Mouse (Mus musculus): ENCODE results near the gene Orc4. TPM values are rescaled to one million over a fixed set of nuclear protein-coding genes. Genes with fewer than 3 reads are reported as not detected.

Orc4 gene
- 115 and 118 TPM in 2 replicates for polyA plus RNA-seq (2016; fragmentation: Nextera tagmentation; extraction: Ambion mirVana)

DNA sequence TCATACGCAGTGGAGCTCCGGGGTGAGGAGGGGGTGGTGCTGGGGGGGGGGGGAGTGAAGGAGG is at the start of gene Orc4:
Orc4 (minus strand) TSS at position 26 of the 64 bp plus-strand sequence.
- H3K4me3 ChIP-seq = peak within 1 kb of the TSS; percentile 91
- no peaks in the 10 kb centered on the region for H3K9me3 ChIP-seq (replicated peaks)
- peaks cover 26% of the 10 kb centered on the region for H3K4me1 ChIP-seq
- H3K27me3 ChIP-seq (ENCODE audit: low read depth, poor library complexity, severe bottlenecking) = no peaks in the 10 kb centered on the region
- DNase-seq (ENCODE audit: low spot score) = no peak
- WGBS = 0% methylated on average over 2 of the region's 2 CpGs
- no peaks in the 10 kb centered on the region for H3K36me3 ChIP-seq
- peak within 1 kb of the TSS; percentile 95 for H3K27ac ChIP-seq (replicated peaks)

DNA sequence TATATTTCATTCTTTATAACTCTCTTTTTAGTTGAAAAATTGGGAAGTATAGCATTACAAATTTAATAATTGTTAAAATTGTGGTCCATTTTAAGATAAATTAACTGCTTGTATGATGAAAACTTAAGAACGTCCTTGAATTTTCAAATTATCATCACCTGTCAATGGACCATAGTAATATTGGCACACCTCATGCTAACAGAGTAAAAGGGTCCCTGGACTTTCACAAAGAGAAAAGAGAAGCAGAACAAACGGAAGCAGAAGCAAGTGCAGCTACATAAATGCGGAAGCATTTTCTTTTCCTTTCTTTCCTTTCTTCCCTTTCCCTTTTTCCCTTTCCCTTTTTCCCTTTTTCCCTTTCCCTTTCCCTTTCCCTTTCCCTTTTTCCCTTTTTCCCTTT is 40.2 kb upstream of the Orc4 start:
- 81% methylated on average over 3 of the region's 3 CpGs for WGBS
- DNase-seq (ENCODE audit: low spot score) = no peak

DNA sequence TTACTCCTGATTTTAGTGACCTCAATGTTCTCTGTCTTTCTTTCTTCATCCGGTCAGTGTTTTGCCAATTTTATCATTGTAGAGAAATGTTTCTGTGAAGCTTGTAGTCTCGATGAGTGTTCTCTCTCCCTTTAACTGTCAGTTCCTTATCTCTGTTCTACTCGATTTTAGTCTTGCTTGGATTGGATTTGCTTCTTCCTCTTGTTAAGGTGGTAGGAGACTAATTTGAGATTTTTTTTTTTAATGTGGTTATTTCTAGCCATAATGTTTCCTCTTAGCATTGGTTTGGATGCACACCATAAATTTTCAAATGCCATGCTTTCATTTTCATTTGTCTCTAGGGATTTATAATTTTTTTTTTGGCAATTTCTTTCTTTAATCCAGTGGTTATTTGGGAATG is 28.8 kb upstream of the Orc4 start:
- Histone ChIP-seq H3K27me3 (ENCODE audit: low read depth, poor library complexity, severe bottlenecking) (no peaks in the 10 kb centered on the region), H3K36me3 (no peaks in the 10 kb centered on the region), H3K4me1 (no peaks in the 10 kb centered on the region), H3K9me3 (replicated peaks) (no peaks in the 10 kb centered on the region), H3K27ac (replicated peaks) (no peak overlapping the region), H3K4me3 (no peak overlapping the region)
- DNase-seq (ENCODE audit: low spot score) = no peak
- WGBS = 85% methylated on average over 3 of the region's 3 CpGs

More for the DNA sequence above, 40.2 kb upstream of the Orc4 start:
- no peaks in the 10 kb centered on the region; the same call in 1 of the 2 replicates for H3K36me3 ChIP-seq
- H3K27me3 ChIP-seq (ENCODE audit: low read depth, poor library complexity, severe bottlenecking) = no peaks in the 10 kb centered on the region
- H3K27ac ChIP-seq (replicated peaks) = no peak overlapping the region
- H3K9me3 ChIP-seq (replicated peaks) = no peaks in the 10 kb centered on the region
- H3K4me1 ChIP-seq = no peaks in the 10 kb centered on the region
- H3K4me3 ChIP-seq = no peak overlapping the region

DNA sequence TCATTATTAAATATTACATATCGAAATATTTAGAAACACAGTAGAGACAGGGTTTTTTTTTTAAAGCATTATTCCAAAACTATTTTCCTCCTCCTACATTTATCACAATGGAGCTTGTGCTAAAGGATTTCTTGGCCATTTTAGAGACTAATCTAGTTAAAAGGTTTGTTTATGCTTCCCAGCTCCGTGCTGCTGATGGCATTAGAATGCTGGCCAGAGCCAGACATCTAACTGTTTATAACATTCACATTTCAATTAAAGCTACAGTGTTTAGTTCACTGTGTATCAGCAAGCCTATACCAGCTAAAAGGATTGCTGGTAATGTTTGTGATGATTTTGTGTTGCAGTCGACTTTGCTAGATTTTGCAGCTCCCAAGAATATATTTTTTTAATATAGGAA is 6.5 kb upstream of the Orc4 start:
- Histone ChIP-seq H3K9me3 (replicated peaks) (no peaks in the 10 kb centered on the region), H3K27me3 (ENCODE audit: low read depth, poor library complexity, severe bottlenecking) (no peaks in the 10 kb centered on the region), H3K27ac (replicated peaks) (no peak overlapping the region), H3K36me3 (no peaks in the 10 kb centered on the region), H3K4me3 (no peak overlapping the region), H3K4me1 (0 out of 2 replicates have a peak, but pooled peaks cover 5% of the 10 kb centered on the region)
- no peak for DNase-seq (ENCODE audit: low spot score)
- WGBS = 77% methylated on average over 3 of the region's 3 CpGs

DNA sequence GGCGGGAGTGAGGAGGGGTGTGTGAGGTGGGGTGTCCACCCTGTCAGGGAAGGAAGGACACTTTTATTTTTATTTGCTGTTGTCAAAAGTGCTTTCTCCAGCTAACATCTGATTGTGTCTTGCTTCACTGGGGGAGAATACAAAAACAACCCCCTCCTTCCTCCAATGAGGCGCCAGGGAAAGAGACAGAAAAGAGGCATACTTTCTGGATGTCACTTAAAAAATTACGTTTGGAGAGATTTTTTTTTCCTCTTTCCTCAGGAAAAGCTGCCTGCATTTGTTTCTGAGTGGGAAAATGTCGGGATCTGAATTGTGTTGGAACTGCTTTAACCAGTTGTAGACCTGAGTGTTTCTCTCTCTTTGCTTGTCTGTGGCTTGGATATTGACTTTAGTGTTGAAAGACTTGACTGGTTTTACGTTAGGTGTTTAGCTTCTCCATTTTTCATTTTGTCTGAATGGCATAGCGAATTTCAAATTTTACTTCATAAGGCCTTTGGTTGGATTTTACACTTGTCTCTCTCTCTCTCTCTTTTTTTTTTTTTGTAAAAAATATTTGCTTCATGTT is 321 bp upstream of the Orc4 start:
- H3K4me1 ChIP-seq = peaks cover 26% of the 10 kb centered on the region
- WGBS = 16% methylated on average over 5 of the region's 6 CpGs
- no peak for DNase-seq (ENCODE audit: low spot score)
- H3K27me3 ChIP-seq (ENCODE audit: low read depth, poor library complexity, severe bottlenecking) = no peaks in the 10 kb centered on the region
- no peaks in the 10 kb centered on the region for H3K9me3 ChIP-seq (replicated peaks)
- H3K27ac ChIP-seq (replicated peaks) = peak overlapping the region; percentile 95
- peak overlapping the region; percentile 91 for H3K4me3 ChIP-seq
- H3K36me3 ChIP-seq = no peaks in the 10 kb centered on the region

DNA sequence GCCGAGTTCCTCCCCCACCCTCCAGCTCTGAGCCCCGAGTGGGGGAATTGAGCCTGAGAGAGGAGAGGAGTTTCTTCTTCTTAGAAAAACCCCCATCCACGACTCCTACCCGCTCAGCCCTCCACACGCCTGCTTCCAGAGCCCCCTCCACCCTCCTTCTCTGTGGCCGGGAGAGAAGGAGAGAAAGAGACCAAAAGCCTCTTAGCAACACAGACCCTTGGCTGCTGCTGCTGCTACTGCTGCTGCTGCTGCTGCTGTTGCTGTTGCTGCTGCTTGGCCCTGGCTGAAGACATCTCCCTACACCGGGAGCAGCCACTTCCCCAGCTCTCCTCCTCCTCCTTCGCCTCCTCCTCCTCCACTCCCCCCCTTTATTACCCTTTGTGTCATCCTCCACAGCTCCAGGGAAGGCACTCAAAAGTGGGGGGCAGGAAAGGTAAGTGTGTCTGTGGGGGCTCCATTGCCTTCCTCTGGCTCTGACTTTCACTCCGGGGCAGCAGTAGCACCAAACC is 280 bp downstream of the Orc4 start:
- Histone ChIP-seq H3K4me3 (peak overlapping the region; percentile 91), H3K27ac (replicated peaks) (peak overlapping the region; percentile 95), H3K36me3 (no peaks in the 10 kb centered on the region), H3K9me3 (replicated peaks) (no peaks in the 10 kb centered on the region), H3K4me1 (peaks cover 26% of the 10 kb centered on the region), H3K27me3 (ENCODE audit: low read depth, poor library complexity, severe bottlenecking) (no peaks in the 10 kb centered on the region)
- no peak for DNase-seq (ENCODE audit: low spot score)
- under 1% methylated on average over 9 of the region's 9 CpGs for WGBS

DNA sequence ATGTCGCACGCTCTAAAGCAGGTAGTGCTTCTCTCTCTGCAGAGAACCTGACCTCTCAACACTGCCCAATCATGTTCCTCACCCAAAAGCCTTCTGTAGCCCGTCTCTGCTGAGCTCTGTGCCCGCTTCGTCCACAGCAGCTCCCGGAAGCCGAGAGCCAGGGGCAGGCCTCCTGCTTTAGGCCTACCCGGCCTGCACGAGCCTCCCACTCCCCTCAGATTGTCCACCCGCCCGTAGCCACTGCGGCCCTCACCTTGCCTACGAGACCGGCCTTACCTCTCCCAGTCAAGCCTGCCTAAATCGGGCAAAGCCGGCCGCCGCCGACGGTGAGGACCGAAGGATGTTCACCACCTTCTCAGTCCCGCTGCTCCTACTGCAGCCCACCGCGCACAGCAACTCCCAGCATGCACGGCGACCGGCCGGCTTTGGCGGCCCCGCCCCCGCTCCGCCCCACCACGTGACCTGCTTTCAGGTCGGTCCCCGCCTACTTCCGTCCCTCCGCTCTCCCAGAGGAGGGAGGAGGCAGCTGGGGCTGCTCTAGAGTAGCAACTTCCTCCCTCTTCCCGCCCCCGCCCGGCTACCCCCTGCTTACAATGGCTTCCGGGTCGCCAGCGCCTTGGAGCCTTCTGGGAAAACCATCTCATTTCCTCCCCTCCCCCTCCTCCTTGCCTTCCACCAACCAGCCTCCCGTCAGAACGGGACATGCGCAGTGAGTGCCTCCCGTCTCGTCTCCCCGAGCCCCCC is 1.1 kb downstream of the Orc4 start, which contains the start of gene Mbd5:
Mbd5 (plus strand) TSS at position 668 of the 744 bp plus-strand sequence.
- H3K4me1 ChIP-seq = peaks cover 26% of the 10 kb centered on the region
- WGBS = 1% methylated on average over 41 of the region's 49 CpGs

DNA sequence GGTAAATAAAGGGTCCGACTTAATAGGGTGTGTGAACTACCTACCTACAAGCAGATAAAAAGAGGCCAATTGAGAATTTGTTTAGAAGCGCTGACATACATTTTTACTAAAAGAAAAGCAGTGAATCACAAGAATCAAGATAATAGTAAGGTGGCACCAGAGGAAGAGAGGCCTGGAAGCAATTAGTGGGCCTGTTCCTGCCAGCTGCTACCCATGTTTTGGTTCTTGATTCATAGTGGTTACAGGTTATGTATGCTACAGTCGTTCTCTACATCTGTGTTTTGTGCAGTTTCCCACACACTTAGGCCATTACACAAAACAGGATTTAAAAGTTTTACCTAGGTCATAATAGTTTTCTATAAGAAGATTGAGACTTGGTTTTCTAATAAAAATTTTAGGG is 2.3 kb downstream of the Orc4 start:
- H3K36me3 ChIP-seq = no peaks in the 10 kb centered on the region
- 79% methylated on average over 3 of the region's 3 CpGs for WGBS

More for the DNA sequence above, 1.1 kb downstream of the Orc4 start, which contains the start of gene Mbd5:
- H3K36me3 ChIP-seq = no peaks in the 10 kb centered on the region
- H3K9me3 ChIP-seq (replicated peaks) = no peaks in the 10 kb centered on the region
- H3K27me3 ChIP-seq (ENCODE audit: low read depth, poor library complexity, severe bottlenecking) = no peaks in the 10 kb centered on the region
- H3K4me3 ChIP-seq = peak within 1 kb of the TSS; percentile 91
- DNase-seq (ENCODE audit: low spot score) = peak; percentile 99
- peak within 1 kb of the TSS; percentile 95 for H3K27ac ChIP-seq (replicated peaks)

DNA sequence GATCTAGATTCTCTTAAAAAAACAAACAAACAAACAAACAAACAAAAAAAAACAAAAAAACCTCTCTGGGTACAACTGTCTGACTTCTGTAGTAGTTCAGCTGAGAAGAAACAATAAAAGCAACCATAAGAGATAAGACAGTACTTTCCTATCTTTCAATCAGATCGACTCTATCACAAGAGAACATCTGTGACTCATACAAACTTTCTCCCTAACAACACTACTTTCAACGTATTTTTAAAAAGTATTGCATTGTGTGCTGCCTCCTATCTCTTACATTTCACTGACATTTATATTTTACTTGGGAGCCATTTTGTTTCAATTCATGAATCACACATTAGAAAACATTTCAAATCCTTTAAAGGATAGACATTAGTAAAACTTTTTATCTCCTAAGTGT is 15.0 kb downstream of the Orc4 start:
- 96% methylated on average over 2 of the region's 2 CpGs for WGBS
- peaks cover 84% of the 10 kb centered on the region for H3K36me3 ChIP-seq

More for the DNA sequence above, 2.3 kb downstream of the Orc4 start:
- Histone ChIP-seq H3K27me3 (ENCODE audit: low read depth, poor library complexity, severe bottlenecking) (no peaks in the 10 kb centered on the region), H3K27ac (replicated peaks) (no peak overlapping the region), H3K4me3 (peak overlapping the region; percentile 91), H3K4me1 (peaks cover 26% of the 10 kb centered on the region), H3K9me3 (replicated peaks) (no peaks in the 10 kb centered on the region)
- DNase-seq (ENCODE audit: low spot score) = no peak

DNA sequence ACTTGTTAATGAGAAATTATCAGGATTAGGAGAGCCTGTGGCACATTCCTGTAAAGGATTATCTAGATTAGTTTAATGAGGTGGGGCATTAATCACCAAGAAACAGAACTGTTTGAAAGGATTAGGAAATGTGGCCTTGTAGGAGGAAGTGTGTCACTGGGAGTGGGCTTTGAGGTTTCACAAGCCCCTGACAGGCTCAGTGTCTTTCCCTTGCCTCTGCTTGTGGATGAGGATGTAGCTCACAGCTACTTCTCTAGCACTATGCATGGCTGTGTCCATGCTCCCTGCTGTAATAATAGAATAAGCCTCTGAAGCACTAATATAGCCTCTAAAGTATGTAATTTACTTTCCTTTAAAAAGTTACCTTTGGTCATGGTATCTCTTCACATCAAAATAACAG is 34.2 kb downstream of the Orc4 start:
- Histone ChIP-seq H3K27me3 (ENCODE audit: low read depth, poor library complexity, severe bottlenecking) (no peaks in the 10 kb centered on the region), H3K9me3 (replicated peaks) (no peaks in the 10 kb centered on the region), H3K36me3 (peaks cover 86% of the 10 kb centered on the region), H3K4me1 (no peaks in the 10 kb centered on the region), H3K27ac (replicated peaks) (no peak overlapping the region), H3K4me3 (no peak overlapping the region)
- DNase-seq (ENCODE audit: low spot score) = no peak

More for the DNA sequence above, 15.0 kb downstream of the Orc4 start:
- Histone ChIP-seq H3K4me1 (no peaks in the 10 kb centered on the region), H3K27me3 (ENCODE audit: low read depth, poor library complexity, severe bottlenecking) (no peaks in the 10 kb centered on the region), H3K4me3 (no peak overlapping the region), H3K9me3 (replicated peaks) (no peaks in the 10 kb centered on the region), H3K27ac (replicated peaks) (no peak overlapping the region)
- DNase-seq (ENCODE audit: low spot score) = no peak

DNA sequence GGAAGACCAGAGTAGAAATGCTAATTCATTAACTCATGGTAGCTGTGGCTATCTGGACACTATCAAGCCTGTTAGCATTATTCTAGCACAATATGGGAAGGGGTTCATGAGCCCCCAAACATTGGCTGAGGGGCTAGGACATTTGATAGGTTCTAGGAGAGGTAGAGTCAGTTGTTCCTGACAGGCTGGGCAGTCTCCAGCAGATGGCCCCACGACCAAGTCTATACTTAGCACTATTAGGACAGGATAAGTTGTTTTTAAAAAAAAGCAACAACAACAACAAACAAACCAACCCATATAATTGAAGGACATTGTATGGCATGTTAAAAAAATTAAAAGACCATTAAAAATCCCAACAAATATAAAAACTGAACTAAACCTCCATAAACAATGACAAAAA is 35.9 kb downstream of the Orc4 start:
- no peaks in the 10 kb centered on the region for H3K9me3 ChIP-seq (replicated peaks)
- WGBS = 81% methylated on average over 1 of the region's 1 CpGs
- H3K36me3 ChIP-seq = peaks cover 79% of the 10 kb centered on the region
- H3K27ac ChIP-seq (replicated peaks) = no peak overlapping the region
- no peaks in the 10 kb centered on the region for H3K4me1 ChIP-seq
- H3K27me3 ChIP-seq (ENCODE audit: low read depth, poor library complexity, severe bottlenecking) = no peaks in the 10 kb centered on the region
- H3K4me3 ChIP-seq = no peak overlapping the region
- no peak for DNase-seq (ENCODE audit: low spot score)

DNA sequence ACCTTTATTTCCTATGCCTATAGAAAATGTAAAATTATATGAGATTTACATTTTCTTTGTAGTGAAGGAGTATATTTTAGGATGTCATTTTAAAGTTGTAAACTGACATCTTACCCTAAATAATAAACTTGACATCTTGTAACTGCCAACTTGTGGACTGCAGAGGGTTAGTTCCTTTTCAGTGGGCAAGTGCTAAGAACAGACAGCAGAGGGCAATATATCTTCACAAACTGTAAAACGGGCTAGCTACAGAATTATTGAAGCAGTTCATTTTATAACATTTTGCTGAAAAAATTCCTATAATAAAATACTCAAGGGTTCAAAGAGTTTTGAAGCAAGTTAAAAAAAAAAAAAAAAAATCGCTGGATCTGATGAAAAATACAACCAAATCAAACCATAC is 41.2 kb downstream of the Orc4 start:
- WGBS = 62% methylated on average over 2 of the region's 2 CpGs

DNA sequence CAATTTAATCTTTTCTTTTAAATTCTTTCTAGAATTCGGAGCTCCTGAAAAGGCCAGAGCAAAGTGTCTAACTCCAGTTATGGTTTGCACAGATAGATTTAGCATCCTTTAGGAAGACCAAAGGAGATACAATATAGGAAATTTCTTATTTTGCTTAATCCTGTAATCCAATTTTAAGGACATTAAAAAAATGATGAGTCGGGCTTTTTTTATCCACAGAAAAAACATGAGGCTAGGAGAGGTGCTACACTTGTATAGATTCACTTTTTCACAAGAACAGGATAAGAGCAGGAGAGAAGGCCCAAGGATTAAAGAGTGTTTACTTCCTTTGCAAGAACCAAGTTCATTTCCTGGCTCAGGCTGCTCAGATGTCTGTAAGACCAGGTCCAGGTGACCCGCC is 54.9 kb downstream of the Orc4 start:
- Histone ChIP-seq H3K27ac (replicated peaks) (no peak overlapping the region), H3K4me3 (no peak overlapping the region), H3K36me3 (peaks cover 50% of the 10 kb centered on the region), H3K27me3 (ENCODE audit: low read depth, poor library complexity, severe bottlenecking) (no peaks in the 10 kb centered on the region), H3K9me3 (replicated peaks) (no peaks in the 10 kb centered on the region), H3K4me1 (no peaks in the 10 kb centered on the region)
- no peak for DNase-seq (ENCODE audit: low spot score)
- WGBS = 90% methylated on average over 3 of the region's 3 CpGs

More for the DNA sequence above, 41.2 kb downstream of the Orc4 start:
- H3K4me3 ChIP-seq = no peak overlapping the region
- no peaks in the 10 kb centered on the region for H3K27me3 ChIP-seq (ENCODE audit: low read depth, poor library complexity, severe bottlenecking)
- H3K9me3 ChIP-seq (replicated peaks) = no peaks in the 10 kb centered on the region
- DNase-seq (ENCODE audit: low spot score) = no peak
- H3K4me1 ChIP-seq = no peaks in the 10 kb centered on the region
- H3K36me3 ChIP-seq = peaks cover 71% of the 10 kb centered on the region
- H3K27ac ChIP-seq (replicated peaks) = no peak overlapping the region

Data from midbrain, embryonic 10.5 days (tissue).